Mouse (Mus musculus) c-Kit-negative CD71-positive TER-119-positive erythroid progenitor cells, embryonic 14.5 days (primary cell): ENCODE results near the gene Gps1.
"Not testable (repeated sequence)": the region's sequence is repeated elsewhere in the genome, so short reads cannot be mapped to it uniquely, and the experiment has no call there.

Experiments used
- DNase-seq: peaks from one replicate; pipeline ENCODE4 v3.0.0-alpha.2; 2013; ENCODE audit warnings: low read depth, low spot score

Gps1 gene

GRCm38 (mm10) chr11:120785145-120785544, 1.1 kb downstream of the Gps1 start:
- no peak for DNase-seq

DNA sequence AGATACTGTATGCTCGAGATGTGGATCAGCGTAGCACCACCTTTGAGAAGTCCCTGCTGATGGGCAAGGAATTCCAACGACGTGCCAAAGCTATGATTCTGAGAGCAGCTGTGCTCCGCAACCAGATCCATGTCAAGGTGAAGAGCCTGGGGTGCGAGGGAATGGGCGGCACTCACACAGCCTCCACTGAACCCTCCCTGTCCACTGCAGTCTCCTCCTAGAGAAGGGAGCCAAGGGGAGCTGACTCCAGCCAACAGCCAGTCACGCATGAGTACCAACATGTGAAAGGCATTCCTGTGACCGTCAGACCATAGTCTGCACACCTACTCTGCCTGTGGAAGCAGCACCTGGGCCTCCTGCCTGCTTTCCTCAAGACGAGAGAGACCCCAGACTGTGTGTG, 4.4 kb downstream of the Gps1 start:
- not testable (repeated sequence) for DNase-seq

DNA sequence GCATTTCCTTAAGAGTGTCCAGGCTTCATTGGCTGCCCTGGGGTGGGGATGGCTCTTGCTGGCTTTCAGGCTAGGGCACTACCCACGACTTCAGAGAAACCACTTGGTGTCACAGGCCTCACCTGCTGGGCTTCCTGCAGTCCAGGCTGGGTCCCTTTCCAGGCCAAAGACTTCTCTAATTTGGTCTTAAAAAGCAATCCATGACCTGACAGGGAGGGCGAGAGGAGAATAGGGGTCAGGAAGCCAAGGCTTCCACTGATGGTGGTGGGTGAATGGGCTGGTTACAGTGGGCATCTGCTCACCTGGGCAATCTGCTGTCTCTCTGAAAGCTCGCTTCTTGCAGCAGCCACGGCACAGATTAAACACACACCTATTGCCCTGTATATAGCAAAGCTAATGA, 5.3 kb downstream of the Gps1 start:
- DNase-seq, result no peak

DNA sequence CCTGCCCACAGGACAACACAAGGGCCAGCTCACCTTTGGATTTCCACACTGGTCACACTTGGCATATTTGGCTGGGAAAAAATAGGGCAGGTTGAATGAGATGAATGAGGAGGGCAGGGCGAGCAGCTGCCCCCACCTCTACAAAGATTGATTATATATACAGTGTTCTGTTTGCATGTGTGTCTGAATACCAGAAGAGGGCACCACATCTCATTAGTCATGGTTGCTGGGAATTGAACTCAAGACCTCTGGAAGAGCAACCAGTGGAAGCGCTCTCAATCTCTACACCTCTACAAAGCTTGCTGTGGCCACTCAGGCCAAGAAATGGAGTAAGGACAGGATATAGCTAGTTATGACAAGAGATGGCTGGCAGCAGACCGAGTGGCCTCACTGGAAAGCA, 5.7 kb downstream of the Gps1 start:
- no peak for DNase-seq

- no peak for DNase-seq
These were observed 8.6 kb downstream of the Gps1 start for GRCm38 (mm10) chr11:120792652-120793051.

GRCm38 (mm10) chr11:120795756-120796613, 11.9 kb downstream of the Gps1 start, which contains the start of gene Dus1l:
Gene Dus1l (minus strand): TSS chr11:120796403.
- DNase-seq, result peak; percentile 92

- DNase-seq, result no peak
These were observed 12.5 kb downstream of the Gps1 start for GRCm38 (mm10) chr11:120796614-120796946.

- no peak for DNase-seq
These were observed 14.2 kb downstream of the Gps1 start for GRCm38 (mm10) chr11:120798244-120798643.

- DNase-seq, result no peak
These were observed 15.3 kb downstream of the Gps1 start for GRCm38 (mm10) chr11:120799316-120799890.

GRCm38 (mm10) chr11:120800061-120800904, 16.2 kb downstream of the Gps1 start:
- DNase-seq, result peak; percentile 64

GRCm38 (mm10) chr11:120804274-120804673, 20.2 kb downstream of the Gps1 start:
- DNase-seq, result no peak

DNA sequence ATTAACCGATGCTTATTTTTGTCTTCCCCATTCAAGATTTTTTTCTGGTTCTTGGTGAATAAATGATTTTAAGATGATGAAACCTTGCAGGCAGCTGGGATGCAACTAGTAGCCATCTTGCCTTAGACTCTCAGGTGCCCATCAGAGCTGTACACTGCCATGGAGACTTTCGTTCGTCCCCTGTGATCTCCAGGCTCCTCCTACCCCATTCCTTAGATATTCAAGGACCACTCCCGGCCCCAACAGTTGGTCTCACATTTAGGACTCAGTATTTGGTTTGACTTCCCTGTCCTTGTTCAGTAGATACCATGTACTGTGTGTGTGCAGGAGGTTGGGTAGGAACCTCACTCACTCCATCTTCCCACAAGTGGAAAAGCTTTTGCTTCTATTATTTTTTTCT, 20.7 kb downstream of the Gps1 start:
- no peak for DNase-seq

DNA sequence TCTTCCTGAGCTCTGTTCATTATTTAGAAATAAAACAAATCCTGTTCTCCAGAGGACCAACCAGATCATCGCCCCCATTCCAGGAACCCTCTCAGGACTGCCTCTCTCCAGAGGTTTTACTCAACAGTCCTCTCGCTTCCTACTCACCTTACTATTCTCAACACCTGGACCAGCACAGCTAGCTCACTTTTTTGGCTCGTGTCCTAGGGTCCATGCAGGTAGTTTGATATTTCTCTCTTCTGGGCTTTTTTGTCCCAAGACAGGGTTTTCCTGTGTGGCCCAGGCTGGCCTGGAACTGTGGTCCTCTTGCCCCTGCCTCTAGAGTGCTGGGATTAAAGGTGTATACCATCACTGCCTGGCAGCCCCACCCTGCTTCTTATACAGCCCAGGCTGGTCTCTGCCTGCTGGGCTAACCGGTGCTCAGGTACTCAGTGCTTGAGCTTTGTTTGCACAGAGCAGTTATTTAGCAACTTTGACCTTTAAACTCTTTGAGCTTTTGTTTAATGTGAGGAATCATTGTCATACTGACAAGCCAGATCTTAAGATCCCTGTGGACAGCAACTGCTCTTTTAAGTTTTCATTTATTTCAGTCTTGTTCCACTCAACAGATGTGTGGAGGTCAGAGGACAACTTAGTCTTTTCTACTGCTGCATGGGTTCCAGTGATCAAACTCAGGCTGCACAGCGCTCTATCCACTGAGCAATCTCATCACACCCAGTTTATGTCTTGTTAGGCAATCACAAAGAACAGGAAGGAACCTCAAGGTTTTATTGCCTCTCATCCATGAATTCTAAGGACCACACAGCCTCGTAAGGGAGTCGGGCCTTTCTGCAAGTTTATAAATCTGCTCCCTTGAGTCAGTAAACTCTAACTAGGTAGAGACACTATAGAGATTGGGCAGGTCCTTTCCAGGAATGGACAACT, 21.6 kb downstream of the Gps1 start:
- DNase-seq, result no peak

DNA sequence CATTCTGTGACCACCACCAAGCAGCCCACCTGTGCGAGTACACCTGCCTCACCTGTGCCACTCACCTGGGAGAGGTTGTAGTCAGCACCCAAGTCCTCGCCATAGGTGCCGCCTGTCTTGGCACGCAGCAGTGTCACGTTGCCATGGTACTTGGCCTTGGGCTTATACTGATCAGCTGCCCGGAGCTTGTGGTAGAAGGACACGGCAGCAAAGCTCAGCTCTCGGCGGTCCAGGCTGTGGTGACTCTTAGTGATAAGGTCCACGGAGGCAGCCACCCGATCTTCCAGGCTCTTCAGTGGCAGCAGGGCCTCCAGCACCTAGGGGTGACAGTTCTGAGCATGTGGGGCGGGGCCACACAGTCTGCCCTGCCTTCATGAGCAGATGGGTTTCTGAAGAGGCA, 23.9 kb downstream of the Gps1 start:
- no peak for DNase-seq

DNA sequence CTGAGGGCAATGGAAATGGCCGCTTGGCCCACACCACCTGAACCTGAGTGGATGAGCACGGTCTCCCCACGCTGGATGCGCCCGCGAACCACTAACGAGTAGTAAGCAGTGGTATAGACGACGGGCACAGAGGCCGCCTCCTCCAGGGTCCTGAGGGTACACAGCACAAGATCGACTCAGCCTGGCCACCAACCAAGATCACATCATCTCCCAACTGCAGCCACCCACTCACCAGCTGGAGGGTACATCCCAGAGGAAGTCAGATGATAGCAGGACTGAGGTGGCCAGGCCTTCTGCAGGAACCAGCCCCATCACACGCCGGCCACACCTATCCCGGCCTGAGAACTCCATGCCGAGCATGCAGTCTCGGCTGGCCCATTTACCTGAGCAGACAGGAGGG, 28.0 kb downstream of the Gps1 start:
- DNase-seq, result no peak

- DNase-seq, result no peak
These were observed 33.3 kb downstream of the Gps1 start for GRCm38 (mm10) chr11:120817358-120817757.

DNA sequence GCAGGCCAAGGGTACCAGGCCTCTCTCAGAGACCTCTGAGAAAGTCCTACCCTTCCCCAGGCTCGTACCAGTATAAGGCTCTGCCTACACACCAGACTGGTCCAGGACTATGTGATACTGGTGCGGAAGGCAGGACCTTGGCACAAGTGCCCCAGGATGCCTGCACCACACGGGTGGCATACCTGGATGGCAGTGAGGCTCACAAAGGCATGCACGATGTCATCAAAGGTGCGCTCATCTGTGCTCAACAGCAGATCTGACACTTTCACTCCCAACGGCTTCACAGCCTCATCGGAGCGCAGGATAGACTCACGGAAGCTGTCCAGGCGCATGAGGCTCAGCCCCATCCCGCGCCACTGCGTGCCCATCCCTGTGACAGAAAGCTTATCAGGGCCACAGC, 34.2 kb downstream of the Gps1 start:
- no peak for DNase-seq

GRCm38 (mm10) chr11:120819556-120819955, 35.5 kb downstream of the Gps1 start:
- DNase-seq, result no peak

- DNase-seq, result no peak
These were observed 36.5 kb downstream of the Gps1 start for GRCm38 (mm10) chr11:120820546-120820945.

GRCm38 (mm10) chr11:120821076-120821922, 37.2 kb downstream of the Gps1 start:
- no peak for DNase-seq
